Mouse (Mus musculus) heart, embryonic 11.5 days (tissue): ENCODE data around the gene Hoxd13. TPM values are rescaled to one million over a fixed set of nuclear protein-coding genes. Genes with fewer than 3 reads are reported as not detected.

Experiments
- ATAC-seq: fragments of 200-750 bp; cut with Nextera tagmentation; replicated peaks from 2 replicates; pipeline ENCODE4 v1.8.0; 2017; ENCODE audit warnings: moderate library complexity; ENCODE audit not compliant: insufficient number of reproducible peaks, low FRiP score, low TSS enrichment
- H3K27ac ChIP-seq: fragments of 300-500 bp; sonication (generic); 2 replicates; pipeline ENCODE4 v1.5.1; 2014; ENCODE audit warnings: mild to moderate bottlenecking, low read depth, low read length
- H3K27me3 ChIP-seq: fragments of 300-500 bp; sonication (generic); 2 replicates; pipeline ENCODE4 v1.6.1; 2014; ENCODE audit warnings: mild to moderate bottlenecking, low read length, mixed read lengths; ENCODE audit not compliant: control insufficient read depth, insufficient read depth
- H3K36me3 ChIP-seq: fragments of 300-500 bp; sonication (generic); 2 replicates; pipeline ENCODE4 v1.6.1; 2014; ENCODE audit warnings: mild to moderate bottlenecking, low read length, moderate library complexity, mixed read lengths; ENCODE audit not compliant: control insufficient read depth, insufficient read depth
- H3K4me1 ChIP-seq: fragments of 300-500 bp; sonication (generic); 2 replicates; pipeline ENCODE4 v1.6.1; 2014; ENCODE audit warnings: low read length; ENCODE audit not compliant: control insufficient read depth, insufficient read depth
- H3K4me2 ChIP-seq: fragments of 300-500 bp; sonication (generic); 2 replicates; pipeline ENCODE4 v1.6.1; 2014; ENCODE audit warnings: mild to moderate bottlenecking, moderate library complexity
- H3K4me3 ChIP-seq: fragments of 300-500 bp; sonication (generic); 2 replicates; pipeline ENCODE4 v1.5.1; 2014; ENCODE audit warnings: low read depth, low read length
- H3K9ac ChIP-seq: fragments of 300-500 bp; sonication (generic); 2 replicates; pipeline ENCODE4 v1.6.1; 2014; ENCODE audit warnings: mild to moderate bottlenecking, low read depth, low read length, moderate library complexity
- H3K9me3 ChIP-seq: fragments of 300-500 bp; sonication (generic); replicated peaks from 2 replicates; pipeline ENCODE4 v1.6.1; 2016; ENCODE audit warnings: low read length; ENCODE audit not compliant: control insufficient read depth
- WGBS: fragments of 180-500 bp; shearing (Covaris S2); extraction: QIAGEN DNeasy Blood & Tissue Kit; methylation state at CpG from one replicate; pipeline ENCODE4 v1.1.7; 2014; ENCODE audit not compliant: insufficient replicate concordance; 5-methylcytosine and 5-hydroxymethylcytosine counted together
- polyA plus RNA-seq: library from polyadenylated mRNA; unstranded; fragments of >200 nt; fragmentation: Nextera tagmentation; extraction: Ambion mirVana; gene quantifications from 2 replicates; pipeline ENCODE4 v1.2.1, GENCODE M21; 2014

Gene Hoxd13
- polyA plus RNA-seq, 1 experiment from 2014 or later, result not detected

- Histone ChIP-seq H3K27me3 (peaks cover 93% of the 10 kb centered on the region), H3K36me3 (no peaks in the 10 kb centered on the region), H3K4me1 (peaks cover 8% of the 10 kb centered on the region), H3K9me3 (no peaks in the 10 kb centered on the region), H3K27ac (no peak overlapping the region), H3K9ac (no peak overlapping the region), H3K4me3 (no peak overlapping the region), H3K4me2 (no peak overlapping the region)
- ATAC-seq, result no peak
- WGBS, result 4% methylated on average over 5 of the region's 5 CpGs
These were observed 41.6 kb downstream of the Hoxd13 start for GRCm38 (mm10) chr2:74709465-74710419.

- Histone ChIP-seq H3K4me2 (no peak overlapping the region), H3K27ac (no peak overlapping the region), H3K9me3 (no peaks in the 10 kb centered on the region), H3K27me3 (peaks cover 93% of the 10 kb centered on the region), H3K4me3 (no peak overlapping the region), H3K36me3 (no peaks in the 10 kb centered on the region), H3K9ac (no peak overlapping the region), H3K4me1 (peaks cover 5% of the 10 kb centered on the region; the same call in 1 of the 2 replicates)
- ATAC-seq, result no peak
- 2% methylated on average over 16 of the region's 16 CpGs for WGBS
These were observed 42.9 kb downstream of the Hoxd13 start for GRCm38 (mm10) chr2:74710929-74711543.

GRCm38 (mm10) chr2:74711721-74712621 is 43.9 kb downstream of the Hoxd13 start, which contains the start of the genes Hoxd3 and Hoxd4:
Gene Hoxd3 (plus strand): TSS chr2:74711927.
Gene Hoxd4 (plus strand): TSS chr2:74711929.
- ATAC-seq, result 0 out of 2 replicates have a peak, but pooled peaks have one; percentile 18
- no peak within 1 kb of the TSS for H3K9ac ChIP-seq
- H3K4me2 ChIP-seq, result peak within 1 kb of the TSS; percentile 66
- peaks cover 93% of the 10 kb centered on the region for H3K27me3 ChIP-seq
- no peaks in the 10 kb centered on the region for H3K9me3 ChIP-seq
- no peak within 1 kb of the TSS for H3K27ac ChIP-seq
- under 1% methylated on average over 65 of the region's 65 CpGs for WGBS
- H3K4me3 ChIP-seq, result peak within 1 kb of the TSS; percentile 40
- no peaks in the 10 kb centered on the region for H3K36me3 ChIP-seq
- peaks cover 5% of the 10 kb centered on the region; the same call in 1 of the 2 replicates for H3K4me1 ChIP-seq

- WGBS, result 8% methylated on average over 19 of the region's 19 CpGs
- Histone ChIP-seq H3K4me2 (no peak overlapping the region), H3K36me3 (no peaks in the 10 kb centered on the region), H3K4me3 (no peak overlapping the region), H3K9me3 (no peaks in the 10 kb centered on the region), H3K4me1 (peaks cover 5% of the 10 kb centered on the region; the same call in 1 of the 2 replicates), H3K27me3 (peaks cover 94% of the 10 kb centered on the region), H3K27ac (no peak overlapping the region), H3K9ac (no peak overlapping the region)
- no peak for ATAC-seq
These were observed 45.4 kb downstream of the Hoxd13 start for GRCm38 (mm10) chr2:74713239-74714150.

GRCm38 (mm10) chr2:74714156-74714789 is 46.2 kb downstream of the Hoxd13 start:
- Histone ChIP-seq H3K4me3 (no peak overlapping the region), H3K27ac (no peak overlapping the region), H3K36me3 (no peaks in the 10 kb centered on the region), H3K27me3 (peaks cover 93% of the 10 kb centered on the region), H3K4me2 (no peak overlapping the region), H3K9me3 (no peaks in the 10 kb centered on the region), H3K4me1 (peaks cover 5% of the 10 kb centered on the region; the same call in 1 of the 2 replicates), H3K9ac (no peak overlapping the region)
- WGBS, result 4% methylated on average over 18 of the region's 18 CpGs
- no peak for ATAC-seq

GRCm38 (mm10) chr2:74714881-74715280 is 46.8 kb downstream of the Hoxd13 start:
- ATAC-seq, result no peak
- peaks cover 93% of the 10 kb centered on the region for H3K27me3 ChIP-seq
- no peak overlapping the region for H3K4me3 ChIP-seq
- H3K9ac ChIP-seq, result no peak overlapping the region
- H3K27ac ChIP-seq, result no peak overlapping the region
- no peaks in the 10 kb centered on the region for H3K9me3 ChIP-seq
- H3K36me3 ChIP-seq, result no peaks in the 10 kb centered on the region
- H3K4me2 ChIP-seq, result no peak overlapping the region
- WGBS, result under 1% methylated on average over 14 of the region's 14 CpGs
- peaks cover 5% of the 10 kb centered on the region; the same call in 1 of the 2 replicates for H3K4me1 ChIP-seq

- H3K36me3 ChIP-seq, result no peaks in the 10 kb centered on the region
- 0 out of 2 replicates have a peak, but pooled peaks have one; percentile 49 for ATAC-seq
- H3K9me3 ChIP-seq, result no peaks in the 10 kb centered on the region
- no peak overlapping the region for H3K9ac ChIP-seq
- peaks cover 93% of the 10 kb centered on the region for H3K27me3 ChIP-seq
- peak overlapping the region; percentile 28 for H3K4me3 ChIP-seq
- H3K27ac ChIP-seq, result no peak overlapping the region
- 4% methylated on average over 26 of the region's 26 CpGs for WGBS
- H3K4me2 ChIP-seq, result peak overlapping the region; percentile 64
- peaks cover 5% of the 10 kb centered on the region; the same call in 1 of the 2 replicates for H3K4me1 ChIP-seq
These were observed 47.6 kb downstream of the Hoxd13 start for GRCm38 (mm10) chr2:74715504-74716241.
